Comparison of ENCODE assay signal across 11 mouse cellular contexts in the genomic region with DNA sequence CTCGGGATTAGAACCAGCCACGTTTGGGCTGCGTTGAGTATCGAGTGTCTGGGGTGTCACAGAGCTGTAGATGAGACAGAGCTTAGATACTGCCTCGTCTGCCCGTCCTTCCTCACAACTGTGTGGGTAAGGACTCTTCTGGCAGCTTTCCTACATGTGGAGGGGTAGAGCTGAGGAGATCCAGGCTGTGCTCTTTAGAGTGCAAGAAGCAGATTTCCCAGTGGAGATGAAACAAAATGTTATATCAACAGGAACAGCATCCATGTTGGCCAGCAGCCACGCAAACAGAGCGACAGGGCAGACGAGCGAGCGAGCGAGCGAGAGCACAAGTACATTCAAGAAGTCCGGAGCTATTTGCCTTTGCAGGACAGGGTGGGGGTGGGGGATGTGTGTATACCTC. TPM values are rescaled to one million over a fixed set of nuclear protein-coding genes. Genes with fewer than 3 reads are reported as not detected.
A peak's percentile ranks its signal among the peaks of the same experiment; 100 is the strongest.
DNase-seq lines count a peak whose midpoint lies in the region; ATAC-seq and TF ChIP-seq lines count a peak whose summit lies in the region.
"Had no signal": no experiment of that assay in that cellular context is flagged by ENCODE, and none has a peak within 500 bp of the region (broad histone marks: within the 10 kb centered on the region; RNA-seq: fewer than 3 reads in every experiment).

No protein-coding gene starts in this region.

- TF ChIP-seq POLR2A in olfactory bulb, adult 2 months (IDR thresholded peaks at IDR 0.05; ENCODE audit: insufficient read depth, low read depth, low read length): no peak

- peaks cover 11% of the 10 kb centered on the region for H3K27me3 ChIP-seq in intestine, embryonic 15.5 days (replicated peaks)
- H3K27me3 ChIP-seq in forebrain, embryonic 11.5 days (ENCODE audit: control insufficient read depth, insufficient read depth, low read length): peaks cover 16% of the 10 kb centered on the region

- H3K9ac ChIP-seq in intestine, embryonic 15.5 days: no peak overlapping the region
- no peak overlapping the region for H3K9ac ChIP-seq in forebrain, embryonic 11.5 days (ENCODE audit: low read length)
- H3K9ac ChIP-seq: midbrain, embryonic 12.5 days had no signal

- WGBS in olfactory bulb, adult 2 months: 78% methylated on average over 14 of the region's 14 CpGs
- WGBS in intestine, embryonic 15.5 days: 46% methylated on average over 14 of the region's 14 CpGs
- 83% methylated on average over 14 of the region's 14 CpGs for WGBS in forebrain, embryonic 11.5 days

- peak; percentile 7 to 14 for DNase-seq in heart, adult 18-20 months
- DNase-seq in heart, postnatal 25 days (ENCODE audit: low spot score): no peak
- DNase-seq in left cerebral cortex, adult 2 months (ENCODE audit: extremely low spot score in 1 of 2, low spot score in 2 of 2): peak in 1 of 2 experiments; percentile 31
- no peak for DNase-seq in left cerebral cortex, adult 11 months (ENCODE audit: low spot score)
- DNase-seq in cerebellum, postnatal 25 days: peak; percentile 42 to 64
- DNase-seq in forebrain, embryonic 11.5 days (ENCODE audit: low spot score): no peak
- DNase-seq: kidney, adult 8-10 months had no signal

- intact Hi-C loops in heart, postnatal 25 days (cut with DNase I): no loop called here
- intact Hi-C loops in left cerebral cortex, adult 2 months (cut with DNase I): loop anchor here (5.0 kb wide), 5 partner anchors 74 to 289 kb away; no protein-coding TSS in a partner anchor

- peak overlapping the region; percentile 80 for H3K27ac ChIP-seq in left cerebral cortex, adult 2 months
- no peak overlapping the region for H3K27ac ChIP-seq in olfactory bulb, adult 2 months (ENCODE audit: insufficient read depth, low read depth, low read length)
- no peak overlapping the region for H3K27ac ChIP-seq in intestine, embryonic 15.5 days
- no peak overlapping the region for H3K27ac ChIP-seq in forebrain, embryonic 11.5 days (ENCODE audit: low read depth, low read length)
- H3K27ac ChIP-seq: midbrain, embryonic 12.5 days had no signal

- no peak overlapping the region for H3K4me2 ChIP-seq in intestine, embryonic 15.5 days (replicated peaks)
- H3K4me2 ChIP-seq in forebrain, embryonic 11.5 days (ENCODE audit: low read depth, low read length, severe bottlenecking): no peak overlapping the region
- H3K4me2 ChIP-seq: midbrain, embryonic 12.5 days had no signal

- H3K4me3 ChIP-seq in left cerebral cortex, adult 2 months: peak overlapping the region; percentile 69
- H3K4me3 ChIP-seq in olfactory bulb, adult 2 months (ENCODE audit: insufficient read depth, low read depth, low read length): peak overlapping the region; percentile 10; the same call in 1 of the 2 replicates
- H3K4me3 ChIP-seq in intestine, embryonic 15.5 days (replicated peaks): no peak overlapping the region
- H3K4me3 ChIP-seq in forebrain, embryonic 11.5 days (ENCODE audit: low read depth, low read length): no peak overlapping the region
- H3K4me3 ChIP-seq: midbrain, embryonic 12.5 days had no signal

- peaks cover 17% of the 10 kb centered on the region for H3K4me1 ChIP-seq in olfactory bulb, adult 2 months (ENCODE audit: control insufficient read depth, insufficient read depth, low read length)
- H3K4me1 ChIP-seq in intestine, embryonic 15.5 days (replicated peaks): peaks cover 5% of the 10 kb centered on the region; the same call in 1 of the 2 replicates
- H3K4me1 ChIP-seq in forebrain, embryonic 11.5 days (replicated peaks; ENCODE audit: control insufficient read depth, insufficient read depth, low read length): 0 out of 2 replicates have a peak, but pooled peaks cover 3% of the 10 kb centered on the region

- no peaks in the 10 kb centered on the region for H3K9me3 ChIP-seq in intestine, embryonic 15.5 days
- no peaks in the 10 kb centered on the region for H3K9me3 ChIP-seq in forebrain, embryonic 11.5 days (ENCODE audit: control insufficient read depth, low read length)
- H3K9me3 ChIP-seq: midbrain, embryonic 12.5 days had no signal

- no peaks in the 10 kb centered on the region for H3K36me3 ChIP-seq in intestine, embryonic 15.5 days
- H3K36me3 ChIP-seq in forebrain, embryonic 11.5 days (ENCODE audit: control insufficient read depth, insufficient read depth, low read length): no peaks in the 10 kb centered on the region
- H3K36me3 ChIP-seq: midbrain, embryonic 12.5 days had no signal

- ATAC-seq in intestine, embryonic 15.5 days: no peak
- no peak for ATAC-seq in forebrain, embryonic 11.5 days (replicated peaks; ENCODE audit: low FRiP score)

- no peak for TF ChIP-seq CTCF in left cerebral cortex, adult 2 months (IDR thresholded peaks at IDR 0.05)
- no peak for TF ChIP-seq CTCF in olfactory bulb, adult 2 months (IDR thresholded peaks at IDR 0.05; ENCODE audit: insufficient read depth, low read depth, low read length)

RNA-seq across cellular contexts. Expression of a gene that starts 3.1 kb away (rescaled TPM):
- under 1 TPM; 0.15 TPM for total RNA-seq in heart, adult 18-20 months (2021)
- under 1 TPM; 0.06 to 0.10 TPM for total RNA-seq in heart, postnatal 25 days (2021)
- 10 to 100 TPM; 71.9 to 76.4 TPM for total RNA-seq in left cerebral cortex, adult 2 months (2021)
- polyA plus RNA-seq in olfactory bulb, adult 2 months (2012; ENCODE audit: insufficient read depth, insufficient read length, low replicate concordance, missing spikeins): 88.6 TPM in 1 of 2 replicates, not detected in the other
- 0.99 and 1.2 TPM in 2 replicates for polyA plus RNA-seq in intestine, embryonic 15.5 days (2015; fragmentation: Nextera tagmentation; extraction: Ambion mirVana)
- 0.35 and 0.45 TPM in 2 replicates for polyA plus RNA-seq in forebrain, embryonic 11.5 days (2014; fragmentation: Nextera tagmentation; extraction: Ambion mirVana)
- total RNA-seq: CH12.LX had no signal

RNA-seq across cellular contexts. Expression of a gene that starts 55.8 kb away (rescaled TPM):
- 10 to 100 TPM; 26.6 to 30.5 TPM for total RNA-seq in heart, adult 18-20 months (2021)
- 10 to 100 TPM; 32.1 to 35.8 TPM for total RNA-seq in heart, postnatal 25 days (2021)
- 10 to 100 TPM; 31.8 to 37.4 TPM for total RNA-seq in left cerebral cortex, adult 2 months (2021)
- polyA plus RNA-seq in olfactory bulb, adult 2 months (2012; ENCODE audit: insufficient read depth, insufficient read length, low replicate concordance, missing spikeins): not detected in 2 replicates
- 21.4 and 25.5 TPM in 2 replicates for polyA plus RNA-seq in intestine, embryonic 15.5 days (2015; fragmentation: Nextera tagmentation; extraction: Ambion mirVana)
- 17.4 and 18.1 TPM in 2 replicates for polyA plus RNA-seq in forebrain, embryonic 11.5 days (2014; fragmentation: Nextera tagmentation; extraction: Ambion mirVana)

Comparison
In these comparisons a context has a peak if more than half of its experiments do, and no peak if none do; other contexts are left out.
1. DNase-seq: peak in heart, adult 18-20 months (2 of 2) and cerebellum, postnatal 25 days (2 of 2); none in heart, postnatal 25 days (single experiment), left cerebral cortex, adult 11 months (single experiment) and forebrain, embryonic 11.5 days (single experiment).
2. H3K4me3 ChIP-seq: peak in left cerebral cortex, adult 2 months (single experiment) and olfactory bulb, adult 2 months (single experiment); none in intestine, embryonic 15.5 days (single experiment) and forebrain, embryonic 11.5 days (single experiment).
3. RNA of a gene that starts 3.1 kb away (total RNA-seq): 71.9 to 76.4 TPM in left cerebral cortex, adult 2 months; 0.15 TPM in heart, adult 18-20 months and 0.06 to 0.10 TPM in heart, postnatal 25 days; every median in the first group is over 10 times any median in the second.